Mouse (Mus musculus): ENCODE results near the gene Olfr524.

Gene Olfr524

GRCm38 (mm10) chr7:140186646-140187620 lies 18.8 kb downstream of the Olfr524 start:
- DNase-seq = peak in 1 of 2 experiments; percentile 18

DNA sequence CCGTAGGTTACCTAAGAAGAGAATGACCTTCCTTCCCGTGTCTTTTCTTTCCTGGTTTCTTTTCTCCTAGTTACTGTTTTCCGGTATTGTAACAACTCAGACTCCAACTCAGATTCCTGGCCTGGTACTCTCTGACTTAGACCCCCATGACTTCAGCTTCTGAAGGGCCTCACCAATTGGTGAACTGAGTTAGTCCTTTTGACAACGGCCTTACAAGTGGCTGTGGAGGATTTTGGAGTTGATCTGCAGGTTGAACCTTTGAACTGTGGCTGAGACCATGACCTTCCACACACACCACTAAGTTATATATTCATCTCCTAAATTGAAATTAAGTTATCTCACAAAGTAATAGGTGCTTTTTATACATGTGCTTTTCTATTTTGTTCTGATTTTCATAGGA lies 21.6 kb downstream of the Olfr524 start:
- no peak for DNase-seq

GRCm38 (mm10) chr7:140180692-140181091 lies 25.1 kb downstream of the Olfr524 start:
- no peak for DNase-seq

DNA sequence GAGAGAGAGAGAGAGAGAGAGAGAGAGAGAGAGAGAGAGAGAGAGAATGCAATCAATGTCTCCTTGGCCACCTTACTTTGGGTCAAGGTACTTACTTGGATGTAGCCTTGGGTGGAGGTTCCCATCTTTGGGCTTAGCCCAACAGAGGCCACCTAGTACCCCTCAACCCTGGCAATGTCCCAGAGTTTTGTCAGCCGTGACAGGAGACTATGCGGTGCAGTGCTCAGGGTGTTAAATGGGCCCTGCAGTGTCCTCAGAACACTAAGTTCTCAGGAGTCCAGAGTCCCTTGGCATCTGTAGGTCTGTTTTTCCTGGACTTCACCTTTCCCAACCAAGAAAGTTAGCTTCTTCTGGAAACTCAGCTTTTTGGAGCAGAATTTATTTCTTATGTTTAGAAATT lies 26.6 kb downstream of the Olfr524 start:
- no peak for DNase-seq

DNA sequence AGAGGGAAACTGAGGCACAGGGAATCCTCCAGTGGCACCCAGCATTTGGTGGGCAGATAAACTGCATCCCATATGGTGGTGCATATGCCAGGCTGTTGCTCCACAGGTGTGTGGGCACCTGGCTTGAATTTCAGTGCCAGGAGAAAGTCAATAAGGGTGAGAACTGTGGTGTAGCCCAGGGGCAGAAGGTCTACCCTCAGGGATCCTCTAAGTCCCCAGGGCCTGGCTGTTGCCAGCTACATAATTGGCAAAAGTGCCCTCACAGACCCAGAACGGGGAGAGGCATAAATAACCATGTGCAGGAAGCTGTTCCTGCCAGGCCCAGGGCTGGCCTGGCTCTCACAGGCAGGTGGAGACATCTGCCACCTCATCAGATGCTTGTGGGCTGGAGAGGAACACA lies 32.8 kb downstream of the Olfr524 start, which contains the start of gene Olfr523:
TSS of gene Olfr523 (plus strand) at position 282 of the 400 bp plus-strand sequence.
- no peak for DNase-seq

DNA sequence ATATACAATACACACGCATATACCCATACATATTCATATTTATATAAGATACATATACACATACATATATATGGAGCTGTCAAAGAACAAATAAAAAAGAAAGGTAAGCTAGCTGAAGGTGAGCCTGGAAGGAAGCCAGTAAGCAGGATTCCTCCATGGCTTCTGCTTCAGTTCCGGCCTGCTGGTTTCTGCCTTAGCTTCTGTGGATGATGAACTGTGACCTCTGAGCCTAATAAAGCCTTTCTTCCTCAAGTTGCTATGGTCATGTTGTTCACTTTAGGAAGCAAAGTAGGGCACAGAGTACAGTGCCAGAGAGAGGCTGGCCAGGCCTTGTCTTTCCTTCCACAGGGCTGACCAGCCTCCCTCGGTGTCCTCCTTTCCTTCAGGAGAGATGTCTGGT lies 34.9 kb downstream of the Olfr524 start:
- DNase-seq = no peak

GRCm38 (mm10) chr7:140169386-140169785 lies 36.4 kb downstream of the Olfr524 start:
- DNase-seq = no peak

DNA sequence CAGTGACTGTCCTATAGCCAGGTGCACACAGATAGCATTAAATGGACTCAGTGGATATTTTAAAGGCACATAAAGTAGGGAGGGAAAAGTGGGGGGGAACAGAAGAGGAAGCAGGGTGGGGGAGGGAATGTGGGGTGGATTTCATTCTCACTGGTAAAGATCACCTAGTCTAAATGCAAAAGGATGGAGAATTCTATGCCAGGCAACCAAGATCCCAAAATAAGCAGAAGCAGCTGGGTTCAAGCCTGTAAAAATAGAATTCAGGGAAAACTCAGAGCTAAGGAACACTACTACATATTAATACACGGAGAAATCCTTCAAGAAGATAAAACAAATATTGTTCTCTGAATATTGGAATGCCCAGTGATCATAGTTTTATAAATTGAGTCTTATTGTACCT lies 37.8 kb downstream of the Olfr524 start:
- DNase-seq = no peak

GRCm38 (mm10) chr7:140164664-140165063 lies 41.1 kb downstream of the Olfr524 start, which contains the start of gene Olfr522:
Gene Olfr522 (minus strand): TSS chr7:140164764.
- DNase-seq = no peak

GRCm38 (mm10) chr7:140160363-140160762 lies 45.4 kb downstream of the Olfr524 start:
- no peak for DNase-seq

DNA sequence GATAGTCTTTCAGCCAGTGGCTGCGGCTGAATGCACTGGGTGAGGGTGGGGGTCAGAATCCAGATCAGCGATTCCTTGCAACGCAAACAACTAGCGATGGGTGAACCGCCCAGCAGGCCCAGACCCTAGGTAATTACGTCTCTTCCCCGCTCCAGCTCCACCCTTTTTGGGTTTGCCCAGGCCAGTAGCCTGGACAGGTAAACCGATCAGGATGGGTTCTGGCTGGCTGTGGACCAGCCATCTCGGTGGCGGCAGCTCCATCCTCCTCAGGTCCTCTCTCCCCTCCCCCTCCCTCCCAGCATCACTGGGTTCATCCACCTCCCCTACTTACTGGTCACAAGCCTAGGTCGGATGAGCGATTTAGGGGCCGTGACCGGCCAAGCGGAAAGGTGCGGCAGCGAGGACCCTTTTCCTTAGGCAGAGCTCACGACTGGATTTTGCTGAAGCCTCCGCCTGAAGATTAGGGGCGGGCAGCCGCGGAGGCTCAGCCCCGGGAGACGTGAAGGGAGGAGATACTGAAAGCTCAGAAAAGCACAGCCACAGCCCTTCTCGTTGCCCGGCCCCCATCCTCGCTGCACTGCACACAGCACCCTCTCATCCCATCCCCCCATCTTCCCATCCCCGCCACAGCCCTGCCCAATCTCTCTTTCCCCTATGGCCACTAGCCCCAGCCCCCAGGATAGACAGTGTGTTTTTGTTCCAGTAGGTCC lies 51.4 kb downstream of the Olfr524 start, which contains the start of gene Sprn:
TSS of gene Sprn (minus strand) at position 660 of the 710 bp plus-strand sequence.
- no peak for DNase-seq

GRCm38 (mm10) chr7:140153829-140154217 lies 51.9 kb downstream of the Olfr524 start:
- no peak for DNase-seq

GRCm38 (mm10) chr7:140153383-140153782 lies 52.4 kb downstream of the Olfr524 start:
- peak; percentile 29 to 40 for DNase-seq
